Mouse (Mus musculus) thymus, adult 18-20 months (tissue): ENCODE results near the gene Sept11.

Experiments
- DNase-seq, 2 experiments: peaks; one replicate each; pipeline ENCODE4 v3.0.0; 2022; ENCODE audit warnings: mixed read lengths in 2 of 2

The Sept11 gene

DNA sequence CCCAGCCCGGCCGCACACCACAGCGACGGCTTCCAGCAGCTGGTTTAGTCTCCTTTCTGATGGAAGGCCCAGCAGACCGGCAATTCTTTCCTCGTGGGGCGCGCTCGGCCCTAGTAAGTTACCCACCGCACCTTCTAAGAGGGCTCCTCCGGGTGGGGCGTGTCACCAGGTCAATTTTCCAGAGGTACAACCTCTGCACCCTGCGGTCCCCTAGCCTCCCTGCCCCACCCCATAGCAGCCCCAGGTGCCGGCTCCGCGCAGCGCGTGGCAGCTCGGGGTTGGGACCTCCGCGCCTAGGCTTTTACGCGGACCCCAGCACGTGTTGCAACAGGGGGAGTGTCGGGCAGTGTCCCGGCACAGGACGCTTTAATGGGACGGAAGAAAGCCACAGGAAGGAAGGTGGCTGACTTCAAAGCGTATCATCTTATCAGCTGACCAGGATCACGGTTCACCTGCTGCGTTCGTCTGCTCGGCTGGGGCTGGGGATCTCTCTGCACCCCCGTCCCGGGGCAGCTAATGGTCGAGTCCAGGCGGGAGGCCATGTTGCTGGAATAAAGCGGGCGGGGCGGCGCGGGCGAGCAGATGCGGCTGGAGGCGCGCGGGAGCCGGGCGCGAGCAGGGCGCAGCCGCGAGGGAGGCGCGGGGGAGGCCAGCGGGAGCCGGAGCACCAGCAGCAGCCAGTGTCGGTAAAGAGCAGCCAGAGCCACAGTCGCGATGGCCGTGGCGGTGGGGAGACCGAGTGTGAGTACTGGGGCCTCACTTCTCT lies at the start of gene Sept11:
Gene Sept11 (plus strand): TSS at position 581 of the 766 bp plus-strand sequence.
- DNase-seq: peak; percentile 80 to 83

DNA sequence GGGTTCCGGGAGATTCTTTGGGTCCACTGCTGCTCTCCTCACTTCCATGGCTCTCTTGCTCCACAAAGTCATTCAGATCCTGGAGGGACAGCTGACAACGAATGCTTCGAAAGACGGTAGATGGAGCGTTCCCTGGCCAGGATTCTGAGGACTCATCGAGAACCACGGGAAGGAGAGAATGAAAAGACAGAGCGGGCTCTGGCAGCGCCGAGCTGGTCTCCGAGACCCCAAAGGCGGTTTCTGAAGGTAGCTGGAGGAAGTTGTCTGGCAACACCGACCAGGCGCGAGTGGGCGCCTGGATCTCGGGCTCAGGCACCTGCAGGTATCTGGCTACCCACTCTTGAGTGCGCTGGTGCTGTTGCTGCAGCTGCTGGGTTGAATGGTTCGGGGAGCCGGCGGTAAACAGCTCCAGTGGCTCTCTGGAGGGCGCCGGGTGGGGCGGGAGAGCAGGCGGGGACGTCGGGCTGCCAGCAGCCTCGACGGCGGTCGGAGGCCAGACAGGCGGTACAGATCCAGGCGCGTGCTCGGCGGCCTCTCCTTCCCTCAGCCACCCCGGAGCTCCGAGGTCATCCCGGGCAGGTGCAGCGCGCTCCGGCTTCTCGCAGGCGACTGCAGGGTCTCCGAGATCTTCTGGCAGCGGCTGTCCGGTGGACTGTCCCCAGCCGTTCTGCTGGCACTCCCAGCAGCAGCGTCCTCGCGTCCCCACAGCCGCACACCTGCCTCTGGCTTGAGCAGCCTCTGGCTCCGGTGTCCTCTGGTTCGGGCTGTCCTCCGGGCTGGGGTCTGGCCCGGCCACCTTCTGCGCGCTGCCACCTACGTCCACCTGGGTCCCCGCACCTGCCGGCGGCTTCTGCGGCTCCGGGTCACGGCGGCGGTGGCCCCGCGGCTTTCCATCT lies 49.3 kb upstream of the Sept11 start:
- no peak for DNase-seq

- no peak for DNase-seq
These were observed 48.5 kb upstream of the Sept11 start, which contains the start of gene Sowahb for GRCm38 (mm10) chr5:93044584-93045370. Sowahb (minus strand) TSS chr5:93045022.

GRCm38 (mm10) chr5:93045371-93045714 lies 47.9 kb upstream of the Sept11 start:
- DNase-seq: no peak

DNA sequence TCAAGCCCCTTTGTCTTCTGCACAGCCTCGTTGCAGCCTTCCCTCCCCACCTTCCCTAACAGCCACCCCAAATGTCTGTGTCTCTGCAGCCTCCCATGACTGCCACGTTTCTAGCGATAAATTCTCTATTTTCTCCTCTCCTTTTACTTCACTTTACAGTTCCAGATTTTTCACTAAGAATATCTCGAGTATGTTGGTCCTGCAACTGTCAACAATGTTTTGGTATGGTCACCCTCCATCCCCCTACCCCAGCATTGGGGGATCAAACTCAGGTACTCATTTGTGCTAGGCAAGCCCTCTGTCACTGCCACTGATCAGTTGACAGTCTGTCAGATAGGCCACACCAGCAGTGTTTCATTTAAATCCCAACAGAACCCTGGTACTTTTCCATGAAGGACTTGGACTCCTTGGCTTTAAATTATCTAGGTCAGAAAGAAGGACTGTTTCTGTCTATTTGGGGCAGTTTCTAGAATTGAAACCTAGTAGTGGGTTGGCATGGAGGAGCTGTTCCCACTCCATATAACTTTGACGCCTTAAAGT lies 46.9 kb upstream of the Sept11 start:
- DNase-seq: no peak

DNA sequence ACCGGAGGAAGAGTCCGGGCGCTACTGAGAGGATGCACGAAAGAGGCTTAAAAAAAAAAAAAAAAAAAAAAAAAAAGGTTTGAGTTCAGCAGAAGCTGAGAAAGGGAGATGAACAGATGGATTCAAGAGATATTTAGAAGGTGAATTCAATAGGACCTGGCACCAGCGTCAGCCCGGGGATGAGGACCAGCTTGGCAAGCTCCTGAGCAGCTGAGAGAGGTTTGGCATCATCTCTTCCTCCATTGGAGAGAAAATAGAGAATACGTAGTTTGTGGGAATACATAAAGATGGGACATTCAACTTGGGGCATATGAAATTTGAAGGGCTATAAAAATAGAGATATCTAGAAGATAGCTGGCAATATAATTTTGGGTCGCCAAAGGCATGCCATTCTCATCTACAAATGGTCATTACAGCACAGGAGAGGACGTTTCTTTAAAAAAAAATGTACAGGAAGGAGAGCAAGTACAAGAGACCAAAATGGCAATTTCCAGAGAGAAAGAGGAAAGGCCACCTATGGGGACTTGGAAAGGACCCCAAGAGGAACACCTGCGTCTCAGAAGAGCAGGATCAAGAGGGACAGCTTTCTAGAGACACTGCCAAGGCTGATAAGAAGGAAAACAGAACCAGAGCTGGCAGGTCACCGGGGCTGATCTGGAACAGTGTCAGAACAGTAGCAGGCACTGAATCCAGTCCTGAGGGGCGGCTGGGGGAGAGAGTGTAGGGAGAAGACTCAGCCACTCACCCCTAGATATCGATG lies 44.6 kb upstream of the Sept11 start:
- DNase-seq: no peak

- DNase-seq: no peak
These were observed 43.3 kb upstream of the Sept11 start for GRCm38 (mm10) chr5:93049971-93050370.

GRCm38 (mm10) chr5:93051041-93051440 lies 42.2 kb upstream of the Sept11 start:
- DNase-seq: no peak

- DNase-seq: no peak
These were observed 41.3 kb upstream of the Sept11 start for GRCm38 (mm10) chr5:93051951-93052350.

DNA sequence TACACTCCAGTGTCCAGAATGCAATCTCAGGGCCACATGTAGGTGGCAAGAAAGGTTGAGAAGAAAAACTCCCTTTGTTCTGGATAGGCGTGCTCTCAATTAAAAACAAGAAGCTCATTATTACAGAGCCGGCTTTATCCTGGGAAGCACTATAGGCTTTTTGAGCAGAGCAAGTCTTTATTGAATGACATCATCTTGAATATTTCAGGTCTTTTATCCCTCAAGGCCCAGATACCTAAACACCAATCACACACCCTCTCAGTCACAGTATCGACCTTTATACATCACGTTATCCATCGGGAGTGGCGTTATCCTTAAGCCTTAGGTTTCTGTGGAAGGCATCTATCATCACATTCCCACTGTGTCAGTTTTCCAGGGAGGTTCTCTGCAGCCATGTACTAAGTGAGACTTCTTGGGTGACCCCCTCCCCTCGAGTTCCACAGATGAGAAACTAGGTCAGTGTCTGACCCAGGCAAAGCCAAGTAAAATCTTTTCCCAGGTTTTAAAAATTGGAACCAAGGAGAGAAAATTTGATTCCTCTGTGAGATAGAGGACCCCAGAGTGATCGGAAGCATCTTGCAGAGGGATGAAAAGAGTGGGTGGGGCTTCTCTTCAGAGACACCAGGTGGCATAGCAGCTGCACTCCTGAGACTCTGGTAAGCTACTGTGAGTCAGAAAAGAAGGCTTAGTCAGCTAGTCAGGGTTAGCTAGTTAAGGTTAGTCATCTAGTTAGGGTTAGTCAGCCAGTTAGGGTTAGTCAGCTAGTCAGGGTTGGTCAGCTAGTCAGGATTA lies 39.4 kb upstream of the Sept11 start:
- no peak for DNase-seq

GRCm38 (mm10) chr5:93060865-93061264 lies 32.4 kb upstream of the Sept11 start:
- DNase-seq: no peak

- no peak for DNase-seq
These were observed 15.4 kb upstream of the Sept11 start for GRCm38 (mm10) chr5:93077661-93078323.

GRCm38 (mm10) chr5:93079596-93079995 lies 13.6 kb upstream of the Sept11 start:
- no peak for DNase-seq

DNA sequence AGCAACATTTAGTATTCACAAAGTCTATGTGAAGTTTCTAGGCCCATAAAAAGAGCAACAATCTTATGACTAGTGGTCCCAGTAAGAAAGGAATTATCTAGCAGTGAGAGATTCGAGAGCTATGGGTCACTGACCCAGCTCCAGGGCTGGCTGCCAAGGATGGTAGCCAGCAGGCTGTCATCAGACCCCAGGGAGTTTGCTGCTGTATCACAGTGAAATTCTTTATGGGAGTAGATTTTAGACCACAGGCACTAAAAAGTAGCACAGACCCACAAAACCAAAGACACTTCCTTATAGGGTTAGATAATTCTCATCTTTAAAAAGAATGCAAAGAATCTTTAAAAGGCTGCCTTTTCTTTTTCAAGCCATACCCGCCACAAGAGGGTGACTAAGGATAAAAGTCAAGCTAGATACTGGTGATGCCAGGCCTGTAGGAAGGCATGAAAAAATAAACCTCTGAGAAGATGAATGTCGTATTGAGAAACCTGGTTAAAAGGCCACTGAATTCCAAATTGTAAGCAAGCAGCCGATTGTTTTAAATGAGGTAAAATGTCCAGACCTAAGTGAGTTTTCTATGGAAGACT lies 8.1 kb upstream of the Sept11 start:
- no peak for DNase-seq

GRCm38 (mm10) chr5:93085900-93086299 lies 7.3 kb upstream of the Sept11 start:
- DNase-seq: no peak

DNA sequence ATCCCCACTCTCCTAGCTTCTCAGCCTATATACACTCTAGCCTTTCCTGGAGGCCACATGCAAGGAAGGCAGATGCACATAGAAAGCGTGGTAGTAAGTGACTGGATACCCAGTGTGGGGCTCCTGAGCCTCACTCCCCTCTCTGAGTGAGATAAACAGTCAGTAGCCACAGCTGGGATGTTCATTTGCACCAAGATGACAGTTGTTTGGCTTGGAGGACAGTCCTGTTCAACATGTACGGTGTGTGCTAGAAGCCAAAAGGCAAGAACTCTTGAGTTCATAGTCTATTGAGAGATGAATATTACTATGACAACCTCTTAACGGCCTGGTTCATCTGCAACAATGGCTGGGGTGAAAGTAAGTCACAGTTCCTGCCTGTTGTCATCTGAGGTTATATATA lies 2.0 kb upstream of the Sept11 start:
- DNase-seq: no peak

DNA sequence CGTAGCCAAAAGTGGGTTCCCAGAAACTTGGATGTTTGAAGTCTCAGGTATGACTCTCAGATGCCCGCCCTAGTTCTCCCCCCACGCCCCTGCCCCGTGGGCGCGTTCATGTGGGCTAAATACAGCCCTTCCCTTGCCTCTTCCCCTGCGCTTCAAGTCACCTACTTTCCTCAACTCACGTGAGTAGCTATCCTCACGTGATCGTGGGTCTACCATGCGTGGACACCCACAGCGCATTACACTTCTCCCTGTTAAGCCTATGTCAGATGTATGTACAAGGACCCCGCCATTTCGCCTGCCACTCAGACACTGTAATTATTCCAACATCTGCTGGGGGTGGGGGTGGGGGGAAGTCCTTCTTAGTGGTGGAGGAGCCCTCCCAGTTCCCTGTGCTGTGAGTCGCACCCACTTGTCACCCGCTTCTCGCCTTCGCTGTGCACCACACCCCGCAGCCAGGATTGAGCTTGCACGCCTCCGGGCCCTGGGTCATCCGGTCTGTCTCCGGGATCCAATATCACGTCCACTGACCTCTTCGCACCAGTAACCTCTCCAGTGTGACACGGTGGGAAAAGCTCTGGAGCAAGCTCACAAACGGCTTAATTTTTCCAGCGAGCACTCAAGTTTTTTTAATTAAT lies 973 bp upstream of the Sept11 start:
- DNase-seq: peak; percentile 22 to 25

GRCm38 (mm10) chr5:93093638-93094527 lies 646 bp downstream of the Sept11 start:
- peak; percentile 38 to 50 for DNase-seq

GRCm38 (mm10) chr5:93095301-93095700 lies 2.1 kb downstream of the Sept11 start:
- DNase-seq: no peak
